Mouse (Mus musculus) midbrain, embryonic 13.5 days (tissue): ENCODE results near the gene Zfp933. TPM values are rescaled to one million over a fixed set of nuclear protein-coding genes. Genes with fewer than 3 reads are reported as not detected.
"Not testable (repeated sequence)": the region's sequence is repeated elsewhere in the genome, so short reads cannot be mapped to it uniquely, and the experiment has no call there.

Experiments
- ATAC-seq: fragments of 200-750 bp; cut with Nextera tagmentation; 2 replicates; pipeline ENCODE4 v1.8.0; 2017; ENCODE audit warnings: mild to moderate bottlenecking, moderate TSS enrichment, moderate library complexity
- H3K27ac ChIP-seq: fragments of 300-500 bp; sonication (generic); 2 replicates; pipeline ENCODE4 v1.5.1; 2015; ENCODE audit warnings: inconsistent platforms, mild to moderate bottlenecking, moderate library complexity
- H3K27me3 ChIP-seq: fragments of 300-500 bp; sonication (generic); 2 replicates; pipeline ENCODE4 v1.6.1; 2015; ENCODE audit warnings: mild to moderate bottlenecking, inconsistent platforms
- H3K36me3 ChIP-seq: fragments of 300-500 bp; sonication (generic); 2 replicates; pipeline ENCODE4 v1.6.1; 2015; ENCODE audit warnings: mild to moderate bottlenecking, inconsistent platforms
- H3K4me1 ChIP-seq: fragments of 300-500 bp; sonication (generic); replicated peaks from 2 replicates; pipeline ENCODE4 v1.6.1; 2015; ENCODE audit warnings: inconsistent platforms
- H3K4me2 ChIP-seq: fragments of 300-500 bp; sonication (generic); replicated peaks from 2 replicates; pipeline ENCODE4 v1.6.1; 2015; ENCODE audit warnings: moderate library complexity, mild to moderate bottlenecking, inconsistent platforms
- H3K4me3 ChIP-seq: fragments of 300-500 bp; sonication (generic); replicated peaks from 2 replicates; pipeline ENCODE4 v1.5.1; 2015; ENCODE audit warnings: mild to moderate bottlenecking, inconsistent platforms
- H3K9ac ChIP-seq: fragments of 300-500 bp; sonication (generic); replicated peaks from 2 replicates; pipeline ENCODE4 v1.6.1; 2015; ENCODE audit warnings: mild to moderate bottlenecking, inconsistent platforms
- H3K9me3 ChIP-seq: fragments of 300-500 bp; sonication (generic); 2 replicates; pipeline ENCODE4 v1.6.1; 2016; ENCODE audit warnings: mild to moderate bottlenecking, inconsistent platforms
- WGBS: fragments of 180-500 bp; shearing (Covaris S2); methylation state at CpG from one replicate; pipeline ENCODE4 v1.1.7; 2015; 5-methylcytosine and 5-hydroxymethylcytosine counted together
- polyA plus RNA-seq: library from polyadenylated mRNA; unstranded; fragments of >200 nt; fragmentation: Nextera tagmentation; extraction: Ambion mirVana; gene quantifications from 2 replicates; pipeline ENCODE4 v1.2.1, GENCODE M21; 2015

The Zfp933 gene
- polyA plus RNA-seq, 1 experiment from 2014 or later, result 7.7 TPM

DNA sequence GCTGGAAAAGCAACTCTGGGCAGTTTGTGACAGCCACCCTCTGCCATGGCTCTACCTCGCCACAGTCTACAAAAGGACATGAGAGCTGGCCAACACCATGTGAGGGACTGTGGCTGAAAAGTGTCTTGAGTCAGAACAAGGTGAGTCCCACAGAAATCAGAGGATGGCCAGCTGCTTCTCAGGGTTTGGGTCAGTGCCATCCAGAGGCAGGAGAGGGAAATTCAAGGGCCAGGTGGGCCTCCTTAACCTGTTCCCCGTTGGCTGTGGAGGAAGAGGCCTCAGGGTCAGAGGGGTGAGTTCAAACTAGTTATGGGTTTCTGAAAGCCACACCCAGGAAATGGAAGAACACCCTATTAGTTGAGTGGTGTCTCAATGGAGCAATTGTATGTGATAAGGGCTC lies 31.3 kb upstream of the Zfp933 start:
- Histone ChIP-seq H3K4me1 (no peaks in the 10 kb centered on the region), H3K9ac (no peak overlapping the region), H3K27me3 (no peaks in the 10 kb centered on the region), H3K4me3 (no peak overlapping the region), H3K4me2 (no peak overlapping the region), H3K36me3 (peaks cover 94% of the 10 kb centered on the region), H3K27ac (no peak overlapping the region), H3K9me3 (no peaks in the 10 kb centered on the region)
- no peak for ATAC-seq
- WGBS, result 81% methylated on average over 2 of the region's 2 CpGs

DNA sequence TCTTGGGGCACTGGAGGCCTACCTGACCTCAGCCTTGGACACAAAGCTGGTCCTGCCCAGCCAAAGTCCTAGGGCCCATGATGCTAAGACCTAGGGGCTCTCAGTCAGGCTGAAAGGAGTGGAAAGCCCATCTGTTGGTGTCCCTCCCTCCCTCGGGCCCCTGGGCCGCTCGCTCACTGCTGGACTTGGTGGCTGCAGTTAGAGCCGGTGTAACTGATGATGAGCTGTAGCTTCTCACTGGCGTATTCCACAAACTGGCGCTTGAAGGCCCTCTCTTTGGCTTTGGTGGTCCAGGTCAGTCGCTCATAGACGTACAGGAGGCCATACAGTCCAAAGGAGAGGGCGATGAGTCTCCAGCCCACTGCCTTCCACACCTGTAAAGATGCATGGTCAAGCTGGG lies 30.4 kb upstream of the Zfp933 start:
- H3K27ac ChIP-seq, result no peak overlapping the region
- H3K36me3 ChIP-seq, result peaks cover 94% of the 10 kb centered on the region
- no peaks in the 10 kb centered on the region for H3K4me1 ChIP-seq
- H3K9me3 ChIP-seq, result no peaks in the 10 kb centered on the region
- H3K4me3 ChIP-seq, result no peak overlapping the region
- ATAC-seq, result no peak
- H3K9ac ChIP-seq, result no peak overlapping the region
- no peak overlapping the region for H3K4me2 ChIP-seq
- no peaks in the 10 kb centered on the region for H3K27me3 ChIP-seq
- WGBS, result 93% methylated on average over 9 of the region's 9 CpGs

DNA sequence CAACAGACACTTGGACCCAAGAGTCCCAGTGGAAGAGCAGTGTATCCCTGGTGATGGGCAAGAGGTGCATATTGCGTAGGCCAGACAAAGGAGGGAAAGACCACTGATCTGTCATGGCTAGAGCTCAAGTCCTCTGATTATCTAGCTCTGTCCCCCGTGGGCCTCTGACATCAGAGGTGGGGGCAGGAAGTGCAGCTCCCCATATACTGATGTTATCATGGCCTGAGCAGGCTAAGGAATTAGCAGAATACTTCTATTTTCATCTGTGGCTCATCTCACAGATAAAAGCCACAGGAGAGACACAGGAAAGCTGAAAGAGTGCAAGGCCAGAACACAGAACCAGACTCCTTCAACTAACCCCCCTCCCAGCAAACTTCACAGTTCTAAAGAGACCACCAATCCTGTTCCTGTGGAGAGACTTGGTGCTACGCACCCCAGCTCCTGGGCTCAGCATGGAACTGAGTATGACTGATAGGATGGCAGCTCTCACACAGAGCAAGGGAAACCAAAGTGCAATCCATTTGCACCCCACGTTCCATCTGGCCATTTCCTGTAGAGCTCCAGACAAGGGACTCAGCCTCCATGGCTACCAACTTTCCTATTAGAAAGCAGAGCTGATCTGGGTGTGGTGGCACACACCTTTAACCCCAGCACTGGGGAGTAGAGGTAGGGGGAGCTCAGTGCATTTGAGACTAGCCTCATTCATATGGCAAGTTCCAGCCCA lies 27.8 kb upstream of the Zfp933 start:
- H3K36me3 ChIP-seq, result peaks cover 92% of the 10 kb centered on the region
- no peak overlapping the region for H3K4me3 ChIP-seq
- H3K4me1 ChIP-seq, result no peaks in the 10 kb centered on the region
- WGBS, result 91% methylated on average over 4 of the region's 4 CpGs
- H3K9ac ChIP-seq, result no peak overlapping the region
- ATAC-seq, result no peak
- H3K4me2 ChIP-seq, result no peak overlapping the region
- no peaks in the 10 kb centered on the region for H3K27me3 ChIP-seq
- H3K27ac ChIP-seq, result no peak overlapping the region
- H3K9me3 ChIP-seq, result no peaks in the 10 kb centered on the region

GRCm38 (mm10) chr4:147869238-147869637 lies 21.1 kb upstream of the Zfp933 start:
- no peak for ATAC-seq
- Histone ChIP-seq H3K36me3 (peaks cover 44% of the 10 kb centered on the region), H3K4me2 (peak overlapping the region; percentile 86), H3K4me1 (peaks cover 25% of the 10 kb centered on the region), H3K4me3 (peak overlapping the region; percentile 82), H3K27ac (0 out of 2 replicates have a peak overlapping the region, but pooled peaks have one; percentile 6), H3K9ac (peak overlapping the region; percentile 64), H3K27me3 (no peaks in the 10 kb centered on the region), H3K9me3 (no peaks in the 10 kb centered on the region)
- 13% methylated on average over 5 of the region's 5 CpGs for WGBS

- Histone ChIP-seq H3K4me2 (peak within 1 kb of the TSS; percentile 86), H3K36me3 (peaks cover 43% of the 10 kb centered on the region), H3K9me3 (no peaks in the 10 kb centered on the region), H3K4me3 (peak within 1 kb of the TSS; percentile 82), H3K27me3 (no peaks in the 10 kb centered on the region), H3K9ac (peak within 1 kb of the TSS; percentile 84), H3K27ac (peak within 1 kb of the TSS; percentile 82), H3K4me1 (peaks cover 25% of the 10 kb centered on the region)
- WGBS, result under 1% methylated on average over 30 of the region's 30 CpGs
- peak; percentile 98 for ATAC-seq
These were observed 20.4 kb upstream of the Zfp933 start, which contains the start of the genes Miip and Fv1 for GRCm38 (mm10) chr4:147868450-147869031. TSS of gene Miip (minus strand) at chr4:147868816. TSS of gene Fv1 (plus strand) at chr4:147868979.

GRCm38 (mm10) chr4:147867563-147868449 lies 19.6 kb upstream of the Zfp933 start:
- ATAC-seq, result peak; percentile 2; the same call in 1 of the 2 replicates

DNA sequence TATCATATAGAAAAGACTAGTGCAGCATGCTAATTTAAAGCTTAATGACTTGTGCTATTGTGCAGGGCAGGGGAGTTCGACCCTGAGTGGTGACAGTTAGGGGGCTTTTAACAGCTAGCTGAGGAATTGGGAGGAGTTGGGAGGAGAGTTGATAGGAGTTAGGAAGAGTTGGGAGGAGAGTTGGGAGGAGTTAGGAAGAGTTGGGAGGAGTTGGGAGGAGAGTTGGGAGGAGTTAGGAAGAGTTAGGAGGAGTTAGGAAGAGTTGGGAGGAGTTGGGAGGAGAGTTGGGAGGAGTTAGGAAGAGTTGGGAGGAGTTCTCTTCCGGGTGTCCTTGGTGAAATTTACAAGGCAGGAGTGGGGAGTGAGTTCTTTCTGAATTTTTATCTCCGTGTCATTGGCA lies 18.6 kb upstream of the Zfp933 start:
- Histone ChIP-seq H3K36me3 (peaks cover 43% of the 10 kb centered on the region), H3K4me2 (peak overlapping the region; percentile 69; the same call in 1 of the 2 replicates), H3K4me1 (peaks cover 25% of the 10 kb centered on the region)
- H3K4me3 ChIP-seq, ATAC-seq, H3K9me3 ChIP-seq, H3K27me3 ChIP-seq, H3K27ac ChIP-seq, H3K9ac ChIP-seq: not testable (repeated sequence)
- WGBS, result 66% methylated on average over 3 of the region's 3 CpGs

More at GRCm38 (mm10) chr4:147867563-147868449, 19.6 kb upstream of the Zfp933 start:
- Histone ChIP-seq H3K27me3 (no peaks in the 10 kb centered on the region), H3K4me3 (peak overlapping the region; percentile 82), H3K9me3 (no peaks in the 10 kb centered on the region), H3K4me2 (peak overlapping the region; percentile 69), H3K27ac (peak overlapping the region; percentile 82), H3K4me1 (peaks cover 25% of the 10 kb centered on the region), H3K36me3 (peaks cover 43% of the 10 kb centered on the region), H3K9ac (peak overlapping the region; percentile 84)
- 9% methylated on average over 22 of the region's 22 CpGs for WGBS

DNA sequence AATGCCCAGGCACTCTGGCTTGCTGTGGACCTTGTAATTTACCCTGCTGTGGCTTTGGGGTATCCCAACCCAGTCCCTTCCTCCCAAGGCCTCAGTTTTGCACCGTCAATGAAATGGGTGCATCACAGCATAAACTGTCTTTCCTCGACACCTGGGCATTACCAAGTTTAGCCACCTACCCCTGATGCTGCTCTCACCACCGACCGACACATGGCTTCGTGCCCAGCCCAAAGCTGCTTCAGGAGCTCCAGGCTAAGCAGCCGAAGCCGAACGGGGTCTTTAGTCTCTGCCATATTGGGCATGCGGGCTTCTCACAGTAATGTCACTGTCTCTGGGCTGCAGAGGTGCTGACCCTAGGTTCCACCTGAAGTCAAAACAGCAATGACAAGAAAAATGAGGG lies 17.9 kb upstream of the Zfp933 start:
- no peak overlapping the region for H3K4me3 ChIP-seq
- H3K4me2 ChIP-seq, result no peak overlapping the region
- H3K36me3 ChIP-seq, result peaks cover 46% of the 10 kb centered on the region
- no peak overlapping the region for H3K27ac ChIP-seq
- ATAC-seq, result no peak
- H3K4me1 ChIP-seq, result peaks cover 25% of the 10 kb centered on the region
- H3K9me3 ChIP-seq, result no peaks in the 10 kb centered on the region
- H3K9ac ChIP-seq, result no peak overlapping the region
- H3K27me3 ChIP-seq, result no peaks in the 10 kb centered on the region
- 94% methylated on average over 9 of the region's 9 CpGs for WGBS

DNA sequence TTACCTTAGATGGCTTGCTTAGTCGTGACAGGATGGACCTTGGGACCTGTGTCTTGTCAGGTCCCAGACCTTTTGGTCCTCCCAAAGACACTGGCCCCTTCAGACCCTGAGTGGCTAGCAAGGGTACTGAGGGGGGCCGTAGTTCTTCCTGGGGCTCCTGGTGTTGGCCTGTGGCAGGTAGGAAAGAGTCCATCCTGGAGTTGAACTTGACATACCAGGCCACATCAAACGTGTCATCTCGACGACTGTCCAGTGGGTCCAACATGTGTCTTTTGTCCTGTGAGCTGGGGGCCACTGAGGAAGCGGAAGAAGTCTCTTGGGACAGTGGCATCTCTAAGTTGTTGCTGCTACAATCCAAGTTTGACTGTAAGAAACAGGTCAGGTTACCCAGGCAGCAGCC lies 17.5 kb upstream of the Zfp933 start:
- 95% methylated on average over 6 of the region's 6 CpGs for WGBS
- peaks cover 48% of the 10 kb centered on the region for H3K36me3 ChIP-seq
- no peak overlapping the region for H3K27ac ChIP-seq
- H3K4me2 ChIP-seq, result no peak overlapping the region
- no peak overlapping the region for H3K4me3 ChIP-seq
- no peak overlapping the region for H3K9ac ChIP-seq
- ATAC-seq, result no peak
- H3K27me3 ChIP-seq, result no peaks in the 10 kb centered on the region
- H3K4me1 ChIP-seq, result peaks cover 25% of the 10 kb centered on the region
- no peaks in the 10 kb centered on the region for H3K9me3 ChIP-seq

- 95% methylated on average over 3 of the region's 3 CpGs for WGBS
- H3K36me3 ChIP-seq, result peaks cover 54% of the 10 kb centered on the region
These were observed 13.9 kb upstream of the Zfp933 start for GRCm38 (mm10) chr4:147862051-147862450.

DNA sequence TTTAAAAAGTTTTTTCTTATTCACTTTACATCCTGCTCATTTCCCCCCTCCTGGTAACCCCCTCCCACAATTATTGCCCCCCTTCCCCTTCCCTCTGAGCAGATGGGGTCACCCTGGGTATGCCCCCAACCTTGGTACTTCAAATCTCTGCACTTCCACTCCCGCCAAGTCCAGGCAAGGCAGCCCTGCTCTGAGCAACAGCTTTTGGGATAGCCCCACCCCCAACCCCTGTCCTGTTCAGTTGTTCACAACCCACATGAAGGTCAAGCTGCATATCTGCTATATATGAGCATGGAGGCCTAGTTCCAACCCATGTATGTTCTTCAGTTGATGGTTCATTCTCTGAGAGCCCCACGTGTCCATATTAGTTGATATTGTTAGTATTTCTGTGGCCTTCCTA lies 2.6 kb upstream of the Zfp933 start:
- Histone ChIP-seq H3K4me2 (no peak overlapping the region), H3K9ac (no peak overlapping the region), H3K4me1 (peaks cover 13% of the 10 kb centered on the region), H3K27me3 (no peaks in the 10 kb centered on the region), H3K4me3 (no peak overlapping the region), H3K27ac (no peak overlapping the region), H3K9me3 (no peaks in the 10 kb centered on the region), H3K36me3 (peaks cover 4% of the 10 kb centered on the region; the same call in 1 of the 2 replicates)
- ATAC-seq, result no peak
- WGBS, result 83% methylated on average over 2 of the region's 2 CpGs

More at GRCm38 (mm10) chr4:147862051-147862450, 13.9 kb upstream of the Zfp933 start:
- Histone ChIP-seq H3K4me1 (peaks cover under 1% of the 10 kb centered on the region), H3K27ac (no peak overlapping the region), H3K9ac (no peak overlapping the region), H3K27me3 (no peaks in the 10 kb centered on the region), H3K4me3 (no peak overlapping the region), H3K4me2 (no peak overlapping the region), H3K9me3 (no peaks in the 10 kb centered on the region)
- no peak for ATAC-seq
